Mouse (Mus musculus) liver, embryonic 11.5 days (tissue): ENCODE measurements around the gene Plpp7. TPM values are rescaled to one million over a fixed set of nuclear protein-coding genes. Genes with fewer than 3 reads are reported as not detected.

ENCODE experiments used
- ATAC-seq: fragments of 200-750 bp; cut with Nextera tagmentation; replicated peaks from 2 replicates; pipeline ENCODE4 v1.8.0; 2017; ENCODE audit warnings: moderate number of reproducible peaks, mild to moderate bottlenecking, moderate TSS enrichment, moderate library complexity; ENCODE audit not compliant: low FRiP score
- DNase-seq: peaks from one replicate; pipeline ENCODE4 v3.0.0-alpha.2; 2017; ENCODE audit warnings: low spot score
- H3K27ac ChIP-seq: fragments of 300-500 bp; sonication (generic); 2 replicates; pipeline ENCODE4 v1.5.1; 2014; ENCODE audit warnings: mild to moderate bottlenecking, low read depth, low read length, control low read depth
- H3K27me3 ChIP-seq: fragments of 300-500 bp; sonication (generic); replicated peaks from 2 replicates; pipeline ENCODE4 v1.6.1; 2014; ENCODE audit warnings: low read length, mixed read lengths; ENCODE audit not compliant: control insufficient read depth, insufficient read depth
- H3K36me3 ChIP-seq: fragments of 300-500 bp; sonication (generic); 2 replicates; pipeline ENCODE4 v1.6.1; 2014; ENCODE audit warnings: mild to moderate bottlenecking, low read length, moderate library complexity, mixed read lengths; ENCODE audit not compliant: control insufficient read depth, insufficient read depth
- H3K4me1 ChIP-seq: fragments of 300-500 bp; sonication (generic); replicated peaks from 2 replicates; pipeline ENCODE4 v1.6.1; 2014; ENCODE audit warnings: low read length, mixed read lengths; ENCODE audit not compliant: control insufficient read depth, insufficient read depth
- H3K4me2 ChIP-seq: fragments of 300-500 bp; sonication (generic); 2 replicates; pipeline ENCODE4 v1.6.1; 2014; ENCODE audit warnings: mild to moderate bottlenecking, control low read depth, moderate library complexity
- H3K4me3 ChIP-seq: fragments of 300-500 bp; sonication (generic); 2 replicates; pipeline ENCODE4 v1.5.1; 2014; ENCODE audit warnings: low read depth, low read length, control low read depth
- H3K9ac ChIP-seq: fragments of 300-500 bp; sonication (generic); 2 replicates; pipeline ENCODE4 v1.6.1; 2014; ENCODE audit warnings: low read depth, low read length, control low read depth
- H3K9me3 ChIP-seq: fragments of 300-500 bp; sonication (generic); 2 replicates; pipeline ENCODE4 v1.6.1; 2016; ENCODE audit warnings: low read length, inconsistent platforms, mixed read lengths; ENCODE audit not compliant: control insufficient read depth
- WGBS: fragments of 180-500 bp; shearing (Covaris S2); extraction: QIAGEN DNeasy Blood & Tissue Kit; methylation state at CpG from one replicate; pipeline ENCODE4 v1.1.7; 2014; 5-methylcytosine and 5-hydroxymethylcytosine counted together
- microRNA-seq: library from miRNA; unstranded; fragments of <30 nt; microRNA quantifications from one replicate; pipeline ENCODE4, GENCODE M21; 2017; ENCODE audit warnings: borderline number of aligned reads
- polyA plus RNA-seq: library from polyadenylated mRNA; unstranded; fragments of >200 nt; fragmentation: Nextera tagmentation; extraction: Ambion mirVana; gene quantifications from 2 replicates; pipeline ENCODE4 v1.2.1, GENCODE M21; 2014

The Plpp7 gene
- polyA plus RNA-seq, 1 experiment from 2014 or later: 5.3 TPM

DNA sequence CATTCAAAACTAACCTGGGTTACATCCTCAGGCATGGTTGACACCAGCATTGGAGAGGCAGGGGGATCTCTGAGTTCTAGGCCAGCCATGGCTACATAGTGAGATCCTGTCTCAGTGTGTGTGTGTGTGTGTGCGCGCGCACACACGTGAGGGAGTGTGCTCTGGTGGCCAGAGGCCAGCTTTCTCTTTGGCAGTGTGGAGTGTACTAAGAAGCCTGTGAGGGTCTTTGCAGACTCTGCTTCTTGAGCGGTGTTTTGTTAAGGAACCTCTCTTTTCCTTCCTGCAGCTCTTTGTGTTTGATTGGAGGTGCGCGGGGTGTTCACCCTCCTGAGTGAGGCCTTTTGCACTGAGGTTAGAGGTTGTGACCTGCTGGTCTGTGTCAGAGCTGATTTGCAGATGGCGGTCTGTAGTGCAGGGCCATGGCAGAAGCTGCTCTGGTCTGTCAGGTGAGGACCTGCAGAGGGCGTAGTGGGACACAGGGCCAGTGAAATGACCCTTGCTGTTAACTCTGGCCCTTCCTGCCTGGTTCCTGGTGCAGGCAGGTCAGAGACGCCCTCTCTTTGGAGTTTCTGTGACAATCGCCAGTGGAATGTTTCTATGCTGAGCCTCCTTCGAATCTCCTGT, 63.4 kb downstream of the Plpp7 start:
- Histone ChIP-seq H3K4me2 (no peak overlapping the region), H3K36me3 (no peaks in the 10 kb centered on the region), H3K9me3 (no peaks in the 10 kb centered on the region), H3K27me3 (no peaks in the 10 kb centered on the region), H3K4me3 (no peak overlapping the region), H3K27ac (no peak overlapping the region; the same call in 1 of the 2 replicates), H3K4me1 (peaks cover 75% of the 10 kb centered on the region), H3K9ac (no peak overlapping the region)
- ATAC-seq (no peak), DNase-seq (no peak)
- 78% methylated on average over 12 of the region's 12 CpGs for WGBS

Small RNAs within 50 kb of the gene (microRNA-seq; reads per million reads assigned to microRNA genes)
- gene Mir7674: 1.8 reads per million

Other genes starting within 250 kb of the Plpp7 start
- gene Fibcd1, start 249.5 kb upstream of the Plpp7 start, polyA plus RNA-seq: 0.04 and 0.14 TPM in 2 replicates
- gene Lamc3, start 208.2 kb upstream of the Plpp7 start, polyA plus RNA-seq: 0.26 and 0.48 TPM in 2 replicates
- 14.8 and 15.6 TPM in 2 replicates for gene Aif1l, start 145.4 kb upstream of the Plpp7 start, polyA plus RNA-seq
- 88.0 and 90.6 TPM in 2 replicates for gene Nup214, start 121.1 kb upstream of the Plpp7 start, polyA plus RNA-seq
- 19.2 and 19.8 TPM in 2 replicates for gene Fam78a, start 10.7 kb upstream of the Plpp7 start, polyA plus RNA-seq
- 37.8 and 48.1 TPM in 2 replicates for gene Prrc2b, start 55.6 kb downstream of the Plpp7 start, polyA plus RNA-seq
- gene Pomt1, start 141.1 kb downstream of the Plpp7 start, polyA plus RNA-seq: 35.7 and 37.1 TPM in 2 replicates
- 57.3 and 59.5 TPM in 2 replicates for gene Uck1, start 164.6 kb downstream of the Plpp7 start, polyA plus RNA-seq
- gene Golga2, start 191.9 kb downstream of the Plpp7 start, polyA plus RNA-seq: 18.8 and 19.7 TPM in 2 replicates
- 369 and 385 TPM in 2 replicates for gene Swi5, start 192.5 kb downstream of the Plpp7 start, polyA plus RNA-seq